Mouse (Mus musculus) myocyte (in vitro differentiated cells): ENCODE data around the gene Zfp385c.

Source experiments
- CEBPB ChIP-seq: IDR thresholded peaks from 2 replicates; pipeline ENCODE4 v1.6.1; 2011; ENCODE audit warnings: mild to moderate bottlenecking, moderate library complexity; ENCODE audit not compliant: poor library complexity, insufficient read depth, severe bottlenecking
- MYOG ChIP-seq, 3 experiments: IDR thresholded peaks; one replicate each; pipeline ENCODE4 v1.6.1; 2011; ENCODE audit warnings: control low read depth in 2 of 3, low read depth in 2 of 3, mild to moderate bottlenecking in 2 of 3; ENCODE audit not compliant: insufficient read length in 2 of 3, control insufficient read depth in 1 of 3, insufficient read depth in 1 of 3
- POLR2A ChIP-seq: IDR thresholded peaks from one replicate; pipeline ENCODE4 v1.6.1; 2011; ENCODE audit warnings: low read depth, mild to moderate bottlenecking, control low read depth, moderate library complexity; ENCODE audit not compliant: insufficient read length

DNA sequence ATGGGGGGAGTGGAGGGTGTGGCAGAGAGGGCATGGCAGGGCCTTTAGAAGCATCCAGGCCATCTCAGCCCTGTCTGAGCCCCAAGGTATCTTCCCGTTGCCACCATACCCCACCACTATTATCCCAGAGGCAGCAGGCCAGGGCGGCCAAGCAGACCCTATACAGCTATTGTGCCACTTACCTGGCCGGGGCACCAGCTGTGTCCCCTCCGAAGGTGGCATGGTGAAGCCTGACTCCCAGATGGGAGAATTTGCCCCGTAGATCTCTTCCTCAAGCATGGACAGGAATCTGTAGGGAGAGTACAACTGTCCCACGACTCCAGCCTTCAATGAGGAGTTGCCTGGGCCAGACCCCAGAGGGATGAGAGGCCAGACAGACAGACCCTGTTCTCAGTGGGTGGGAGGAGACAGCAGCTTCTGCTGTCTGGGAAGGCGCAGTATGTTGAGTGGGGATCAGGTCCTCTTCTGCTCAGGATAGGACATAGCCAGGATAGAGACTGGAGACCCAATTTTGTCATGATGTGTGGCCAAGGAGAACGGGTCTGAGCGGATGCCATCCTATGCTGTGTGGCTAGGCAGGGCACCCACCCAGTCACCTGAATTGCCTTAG, 17.1 kb upstream of the Zfp385c start:
- TF ChIP-seq MYOG (IDR thresholded peaks at IDR 0.05; ENCODE audit: control insufficient read depth in 1 of 3, insufficient read depth in 1 of 3, insufficient read length in 2 of 3, low read depth in 2 of 3) (no peak), POLR2A (no peak), CEBPB (no peak)
